Mouse (Mus musculus) heart, adult 2 months (tissue): Measurements from ENCODE around the gene Dera.

Experiments used
- CTCF ChIP-seq: fragments of 200-600 bp; IDR thresholded peaks from 2 replicates; pipeline ENCODE4 v1.8.1; 2022; ENCODE audit warnings: antibody characterized with exemption, mild to moderate bottlenecking, moderate library complexity
- POLR2A ChIP-seq: fragments of 200-500 bp; IDR thresholded peaks from 2 replicates; pipeline ENCODE4 v1.6.1; 2011; ENCODE audit warnings: mild to moderate bottlenecking, low read depth, low read length, control low read depth; ENCODE audit not compliant: insufficient read depth

GRCm38 (mm10) chr6:137716802-137717201, 37.5 kb upstream of the Dera start:
- TF ChIP-seq CTCF (no peak), POLR2A (no peak)
